Mouse (Mus musculus): Measurements from ENCODE around the gene Tceal7. TPM values are rescaled to one million over a fixed set of nuclear protein-coding genes. Genes with fewer than 3 reads are reported as not detected.

Gene Tceal7
- polyA plus RNA-seq, 1 experiment from 2014 or later = 0.82 TPM

DNA sequence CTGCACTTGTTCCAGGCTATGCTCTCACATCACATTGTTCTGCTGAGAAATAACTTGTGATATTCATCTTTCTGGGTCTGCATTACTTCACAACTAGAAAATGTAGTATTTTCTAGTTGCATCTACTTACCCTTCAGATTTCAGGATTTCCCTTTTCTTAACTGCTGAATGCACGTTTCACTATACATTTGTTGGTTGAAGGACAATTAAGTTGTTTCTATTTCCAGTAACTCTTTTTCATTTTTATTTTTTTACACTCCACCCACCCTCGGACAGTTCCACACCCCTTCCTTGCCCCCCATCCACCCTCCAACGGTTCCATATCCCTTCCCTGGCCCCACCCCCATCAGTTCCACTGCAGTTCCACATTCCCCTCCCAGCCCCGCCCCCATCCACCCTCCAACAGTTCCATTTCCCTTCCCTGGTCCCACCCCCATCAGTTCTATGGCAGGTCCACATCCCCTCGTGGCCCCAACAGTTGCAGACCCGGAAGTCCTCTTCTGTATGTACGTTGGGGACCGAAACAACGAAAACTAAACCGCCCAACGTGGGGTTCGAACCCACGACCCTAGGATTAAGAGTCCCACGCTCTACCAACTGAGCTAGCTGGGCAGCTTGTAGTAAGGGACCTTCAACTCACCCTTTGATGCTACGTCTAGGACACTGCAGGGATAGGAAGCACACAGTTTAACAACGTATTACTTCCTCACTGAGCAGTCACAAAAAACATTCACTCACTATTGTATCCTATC, 19.2 kb upstream of the Tceal7 start:
- H3K9ac ChIP-seq (ENCODE audit: low read depth, low read length) = no peak overlapping the region
- H3K4me2 ChIP-seq (replicated peaks; ENCODE audit: low read depth, low read length) = no peak overlapping the region
- no peaks in the 10 kb centered on the region for H3K4me1 ChIP-seq (replicated peaks; ENCODE audit: control insufficient read depth, insufficient read depth, low read length)
- H3K4me3 ChIP-seq (ENCODE audit: low read depth, low read length) = no peak overlapping the region
- no peaks in the 10 kb centered on the region for H3K27me3 ChIP-seq (ENCODE audit: control insufficient read depth, insufficient read depth, low read length)
- ATAC-seq (ENCODE audit: low FRiP score) (no peak), DNase-seq (ENCODE audit: low spot score) (no peak)
- no peak overlapping the region for H3K27ac ChIP-seq (ENCODE audit: low read depth, low read length)
- H3K9me3 ChIP-seq (ENCODE audit: control insufficient read depth, low read length) = no peaks in the 10 kb centered on the region
- H3K36me3 ChIP-seq (ENCODE audit: control insufficient read depth, insufficient read depth, low read length) = no peaks in the 10 kb centered on the region
- WGBS = 90% methylated on average over 16 of the region's 16 CpGs

DNA sequence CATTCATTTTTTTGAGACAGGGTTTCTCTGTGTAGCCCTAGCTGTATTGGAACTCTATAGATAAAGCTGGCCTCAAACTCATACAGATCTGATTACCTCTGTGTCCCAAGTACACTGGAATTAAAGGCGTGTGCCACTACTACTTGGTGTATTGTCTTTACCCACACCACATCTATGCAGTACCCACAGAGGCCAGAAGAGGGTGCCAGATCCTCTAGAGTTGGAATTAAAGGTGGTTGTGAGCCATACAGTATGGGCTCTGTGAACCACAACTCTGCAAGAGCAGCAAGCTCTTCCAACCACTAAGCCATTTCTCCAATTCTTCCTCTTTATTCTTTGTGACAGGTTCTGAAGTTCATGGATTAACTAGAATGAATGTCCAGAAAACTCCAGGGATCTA, 17.7 kb upstream of the Tceal7 start:
- H3K4me1 ChIP-seq (replicated peaks; ENCODE audit: control insufficient read depth, insufficient read depth, low read length) = no peaks in the 10 kb centered on the region
- DNase-seq (ENCODE audit: low spot score) (peak; percentile 49), ATAC-seq (ENCODE audit: low FRiP score) (no peak)
- no peak overlapping the region for H3K9ac ChIP-seq (ENCODE audit: low read depth, low read length)
- no peak overlapping the region for H3K27ac ChIP-seq (ENCODE audit: low read depth, low read length)
- H3K9me3 ChIP-seq (ENCODE audit: control insufficient read depth, low read length) = no peaks in the 10 kb centered on the region
- 65% methylated on average over 1 of the region's 1 CpGs for WGBS
- no peaks in the 10 kb centered on the region for H3K36me3 ChIP-seq (ENCODE audit: control insufficient read depth, insufficient read depth, low read length)
- H3K4me2 ChIP-seq (replicated peaks; ENCODE audit: low read depth, low read length) = no peak overlapping the region
- no peaks in the 10 kb centered on the region for H3K27me3 ChIP-seq (ENCODE audit: control insufficient read depth, insufficient read depth, low read length)
- no peak overlapping the region for H3K4me3 ChIP-seq (ENCODE audit: low read depth, low read length)

DNA sequence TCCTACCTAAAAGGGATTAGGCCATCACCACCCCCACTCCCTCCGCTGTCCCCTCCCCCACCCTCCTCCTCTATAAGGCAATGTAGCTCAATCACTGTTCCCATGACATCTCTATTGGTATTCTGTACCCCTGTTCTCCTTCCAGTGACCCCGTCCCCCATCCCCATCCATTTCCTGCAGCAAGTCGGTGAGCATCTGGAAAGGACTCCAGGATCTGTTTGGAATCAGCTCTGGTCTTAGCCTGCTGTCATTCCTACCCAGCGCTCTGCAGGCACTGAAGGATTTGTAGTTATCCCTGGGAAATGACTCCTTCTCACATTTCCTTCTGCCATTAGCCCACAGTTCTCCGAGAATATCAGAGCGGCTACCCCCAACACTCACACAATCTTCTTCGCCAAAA, 11.3 kb upstream of the Tceal7 start:
- DNase-seq (ENCODE audit: low spot score) (peak; percentile 5), ATAC-seq (ENCODE audit: low FRiP score) (peak; percentile 38; the same call in 1 of the 2 replicates)
- 18% methylated on average over 7 of the region's 7 CpGs for WGBS

DNA sequence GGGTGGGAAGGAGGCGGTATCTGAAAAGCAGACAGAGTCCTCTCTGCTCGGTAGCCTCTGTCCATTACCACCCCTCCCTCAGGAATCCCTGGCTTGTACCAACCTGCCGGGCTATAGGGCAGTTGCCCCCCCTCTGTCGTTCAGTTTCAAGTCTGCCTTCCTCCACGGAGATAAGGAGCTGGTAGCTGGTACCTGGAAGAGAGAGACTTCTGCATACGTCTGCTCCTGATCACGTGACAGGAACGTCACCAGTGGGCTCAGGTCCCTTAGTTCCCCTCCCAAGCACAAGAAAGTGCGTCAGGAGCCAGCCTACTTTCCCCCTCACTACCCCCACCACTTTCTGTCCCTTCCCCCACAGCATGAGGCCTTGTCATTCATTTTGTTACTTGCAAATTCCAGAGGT, 10.9 kb upstream of the Tceal7 start, which contains the start of gene Tceal5:
Gene Tceal5, minus strand, starts transcription at position 213 of the 403 bp plus-strand sequence.
- Histone ChIP-seq H3K27me3 (ENCODE audit: control insufficient read depth, insufficient read depth, low read length) (no peaks in the 10 kb centered on the region), H3K9me3 (ENCODE audit: control insufficient read depth, low read length) (no peaks in the 10 kb centered on the region), H3K4me1 (replicated peaks; ENCODE audit: control insufficient read depth, insufficient read depth, low read length) (no peaks in the 10 kb centered on the region), H3K4me3 (ENCODE audit: low read depth, low read length) (peak within 1 kb of the TSS; percentile 37), H3K4me2 (replicated peaks; ENCODE audit: low read depth, low read length) (peak within 1 kb of the TSS; percentile 46), H3K9ac (ENCODE audit: low read depth, low read length) (peak within 1 kb of the TSS; percentile 52), H3K36me3 (ENCODE audit: control insufficient read depth, insufficient read depth, low read length) (no peaks in the 10 kb centered on the region), H3K27ac (ENCODE audit: low read depth, low read length) (peak within 1 kb of the TSS; percentile 10; the same call in 1 of the 2 replicates)
- peak; percentile 76 for ATAC-seq (ENCODE audit: low FRiP score)
- DNase-seq (ENCODE audit: low spot score) = peak; percentile 45
- WGBS = 18% methylated on average over 9 of the region's 9 CpGs

More for the DNA sequence above, 11.3 kb upstream of the Tceal7 start:
- peak overlapping the region; percentile 46 for H3K4me2 ChIP-seq (replicated peaks; ENCODE audit: low read depth, low read length)
- H3K9ac ChIP-seq (ENCODE audit: low read depth, low read length) = peak overlapping the region; percentile 52; the same call in 1 of the 2 replicates
- peak overlapping the region; percentile 10; the same call in 1 of the 2 replicates for H3K27ac ChIP-seq (ENCODE audit: low read depth, low read length)
- no peaks in the 10 kb centered on the region for H3K9me3 ChIP-seq (ENCODE audit: control insufficient read depth, low read length)
- H3K36me3 ChIP-seq (ENCODE audit: control insufficient read depth, insufficient read depth, low read length) = no peaks in the 10 kb centered on the region
- H3K4me1 ChIP-seq (replicated peaks; ENCODE audit: control insufficient read depth, insufficient read depth, low read length) = no peaks in the 10 kb centered on the region
- H3K27me3 ChIP-seq (ENCODE audit: control insufficient read depth, insufficient read depth, low read length) = no peaks in the 10 kb centered on the region
- H3K4me3 ChIP-seq (ENCODE audit: low read depth, low read length) = peak overlapping the region; percentile 37

DNA sequence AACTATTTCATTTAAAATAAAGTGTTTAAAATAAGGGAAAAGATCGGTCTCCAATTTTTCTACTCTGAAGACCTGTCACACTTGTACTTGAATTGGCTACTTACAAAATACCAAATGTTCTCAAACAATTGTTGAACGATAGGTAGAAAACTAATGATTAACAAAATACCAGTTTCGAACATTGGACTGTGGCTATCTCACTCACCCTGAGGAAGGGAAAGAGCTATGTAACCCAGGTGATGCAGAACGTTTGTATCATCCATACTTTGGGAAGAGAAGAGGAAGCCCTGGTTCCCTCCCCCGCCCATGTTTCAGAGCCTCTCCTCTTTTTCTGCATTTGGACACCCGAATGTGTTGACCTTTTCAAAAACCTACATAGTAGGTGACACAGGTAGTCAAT, 10.2 kb upstream of the Tceal7 start:
- Histone ChIP-seq H3K9me3 (ENCODE audit: control insufficient read depth, low read length) (no peaks in the 10 kb centered on the region), H3K4me1 (replicated peaks; ENCODE audit: control insufficient read depth, insufficient read depth, low read length) (no peaks in the 10 kb centered on the region), H3K9ac (ENCODE audit: low read depth, low read length) (no peak overlapping the region), H3K36me3 (ENCODE audit: control insufficient read depth, insufficient read depth, low read length) (no peaks in the 10 kb centered on the region), H3K4me3 (ENCODE audit: low read depth, low read length) (no peak overlapping the region), H3K27me3 (ENCODE audit: control insufficient read depth, insufficient read depth, low read length) (no peaks in the 10 kb centered on the region), H3K27ac (ENCODE audit: low read depth, low read length) (no peak overlapping the region), H3K4me2 (replicated peaks; ENCODE audit: low read depth, low read length) (no peak overlapping the region)
- DNase-seq (ENCODE audit: low spot score) = no peak
- WGBS = 77% methylated on average over 6 of the region's 6 CpGs
- no peak for ATAC-seq (ENCODE audit: low FRiP score)

DNA sequence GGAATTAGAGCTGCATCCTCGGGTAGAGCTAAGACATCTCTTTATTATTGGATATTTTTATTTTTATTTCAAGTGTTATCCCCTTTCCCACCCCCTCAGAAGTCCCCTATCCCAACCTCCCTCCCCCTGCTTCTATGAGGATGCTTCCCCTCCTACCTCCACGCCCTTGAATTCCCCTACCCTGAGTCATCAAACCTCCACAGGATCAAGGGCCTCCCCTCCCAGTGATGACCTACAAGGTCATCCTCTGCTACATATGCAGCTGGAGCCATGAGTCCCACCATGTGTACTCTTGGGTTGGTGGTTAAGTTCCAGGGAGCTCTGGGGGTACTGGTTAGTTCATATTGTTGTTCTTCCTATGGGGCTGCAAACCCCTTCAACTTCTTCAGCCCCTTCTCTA, 1.2 kb upstream of the Tceal7 start:
- DNase-seq (ENCODE audit: low spot score) = no peak
- no peaks in the 10 kb centered on the region for H3K27me3 ChIP-seq (ENCODE audit: control insufficient read depth, insufficient read depth, low read length)
- no peak overlapping the region for H3K27ac ChIP-seq (ENCODE audit: low read depth, low read length)
- ATAC-seq (ENCODE audit: low FRiP score) = no peak
- 74% methylated on average over 2 of the region's 2 CpGs for WGBS
- no peak overlapping the region for H3K4me3 ChIP-seq (ENCODE audit: low read depth, low read length)
- H3K4me1 ChIP-seq (replicated peaks; ENCODE audit: control insufficient read depth, insufficient read depth, low read length) = no peaks in the 10 kb centered on the region
- no peaks in the 10 kb centered on the region for H3K36me3 ChIP-seq (ENCODE audit: control insufficient read depth, insufficient read depth, low read length)
- H3K9me3 ChIP-seq (ENCODE audit: control insufficient read depth, low read length) = no peaks in the 10 kb centered on the region
- H3K4me2 ChIP-seq (replicated peaks; ENCODE audit: low read depth, low read length) = no peak overlapping the region
- H3K9ac ChIP-seq (ENCODE audit: low read depth, low read length) = no peak overlapping the region

DNA sequence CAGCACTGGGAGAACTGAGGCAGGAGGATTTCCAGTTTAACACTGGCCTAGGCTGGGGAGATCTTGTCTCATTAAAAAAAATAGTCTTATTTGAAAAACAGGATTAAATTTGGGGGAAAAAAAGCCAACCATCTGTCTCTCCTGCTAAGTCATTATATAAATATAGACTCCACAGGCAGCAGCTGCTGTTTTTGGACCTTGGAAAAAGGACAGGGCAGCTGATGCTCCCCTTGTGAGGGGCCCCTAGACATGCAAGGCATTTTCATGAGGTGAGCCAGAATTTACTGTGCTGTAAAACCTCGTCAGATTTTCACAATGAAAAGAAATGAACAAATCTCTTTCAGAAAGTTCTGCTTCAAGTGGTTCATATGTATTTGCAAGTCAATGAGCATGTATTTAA, 1.7 kb downstream of the Tceal7 start:
- no peak overlapping the region for H3K9ac ChIP-seq (ENCODE audit: low read depth, low read length)
- WGBS = 73% methylated on average over 1 of the region's 1 CpGs
- no peak for DNase-seq (ENCODE audit: low spot score)

DNA sequence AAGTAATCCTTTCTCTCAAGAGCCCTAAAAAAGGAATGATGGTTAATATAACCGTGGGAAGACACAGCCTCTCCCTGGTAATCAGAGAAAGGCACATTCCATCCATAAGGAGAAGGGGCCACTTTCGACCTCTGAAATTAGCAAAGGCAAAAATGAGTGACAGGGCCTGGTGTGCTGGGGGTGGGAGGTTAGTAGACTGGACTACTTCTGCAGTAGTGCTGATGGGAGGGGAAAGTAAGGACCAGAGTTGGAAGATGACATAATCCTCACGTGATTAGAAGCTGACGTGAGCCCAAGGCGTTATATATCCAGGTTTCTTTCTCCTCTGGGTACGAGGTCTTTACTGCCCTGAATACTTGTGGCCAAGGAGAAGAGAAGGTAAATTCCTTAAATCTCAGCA, 9.1 kb downstream of the Tceal7 start:
- no peak overlapping the region for H3K9ac ChIP-seq (ENCODE audit: low read depth, low read length)
- no peak overlapping the region for H3K4me2 ChIP-seq (replicated peaks; ENCODE audit: low read depth, low read length)
- no peak for DNase-seq (ENCODE audit: low spot score)
- H3K9me3 ChIP-seq (ENCODE audit: control insufficient read depth, low read length) = no peaks in the 10 kb centered on the region
- H3K36me3 ChIP-seq (ENCODE audit: control insufficient read depth, insufficient read depth, low read length) = no peaks in the 10 kb centered on the region
- H3K27ac ChIP-seq (ENCODE audit: low read depth, low read length) = no peak overlapping the region
- no peaks in the 10 kb centered on the region for H3K27me3 ChIP-seq (ENCODE audit: control insufficient read depth, insufficient read depth, low read length)
- WGBS = 74% methylated on average over 6 of the region's 6 CpGs
- H3K4me3 ChIP-seq (ENCODE audit: low read depth, low read length) = no peak overlapping the region
- H3K4me1 ChIP-seq (replicated peaks; ENCODE audit: control insufficient read depth, insufficient read depth, low read length) = no peaks in the 10 kb centered on the region
- ATAC-seq (ENCODE audit: low FRiP score) = no peak

More for the DNA sequence above, 1.7 kb downstream of the Tceal7 start:
- Histone ChIP-seq H3K9me3 (ENCODE audit: control insufficient read depth, low read length) (no peaks in the 10 kb centered on the region), H3K4me1 (replicated peaks; ENCODE audit: control insufficient read depth, insufficient read depth, low read length) (no peaks in the 10 kb centered on the region), H3K36me3 (ENCODE audit: control insufficient read depth, insufficient read depth, low read length) (no peaks in the 10 kb centered on the region), H3K27me3 (ENCODE audit: control insufficient read depth, insufficient read depth, low read length) (no peaks in the 10 kb centered on the region), H3K27ac (ENCODE audit: low read depth, low read length) (no peak overlapping the region), H3K4me2 (replicated peaks; ENCODE audit: low read depth, low read length) (no peak overlapping the region), H3K4me3 (ENCODE audit: low read depth, low read length) (no peak overlapping the region)
- ATAC-seq (ENCODE audit: low FRiP score) = no peak

DNA sequence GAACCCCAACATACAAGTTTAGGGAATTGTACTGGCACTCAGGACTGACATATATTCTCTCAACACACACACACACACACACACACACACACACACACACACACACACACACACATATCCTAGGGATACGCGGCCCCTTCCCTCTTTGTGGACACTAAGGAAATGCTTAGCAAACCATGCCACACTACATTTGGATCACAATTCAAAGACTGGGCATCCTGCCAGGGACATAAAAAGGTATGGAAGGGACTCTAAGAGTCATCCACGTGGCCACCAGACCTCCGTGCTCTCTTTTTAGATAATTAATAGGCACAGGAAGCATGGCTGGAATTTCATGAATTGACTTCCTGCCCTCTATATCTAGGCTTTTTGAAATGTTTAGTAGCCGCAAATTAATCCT, 13.2 kb downstream of the Tceal7 start:
- Histone ChIP-seq H3K4me3 (ENCODE audit: low read depth, low read length) (no peak overlapping the region), H3K27me3 (ENCODE audit: control insufficient read depth, insufficient read depth, low read length) (no peaks in the 10 kb centered on the region), H3K36me3 (ENCODE audit: control insufficient read depth, insufficient read depth, low read length) (no peaks in the 10 kb centered on the region), H3K4me2 (replicated peaks; ENCODE audit: low read depth, low read length) (no peak overlapping the region), H3K27ac (ENCODE audit: low read depth, low read length) (no peak overlapping the region), H3K9me3 (ENCODE audit: control insufficient read depth, low read length) (no peaks in the 10 kb centered on the region), H3K9ac (ENCODE audit: low read depth, low read length) (no peak overlapping the region), H3K4me1 (replicated peaks; ENCODE audit: control insufficient read depth, insufficient read depth, low read length) (no peaks in the 10 kb centered on the region)
- WGBS = 79% methylated on average over 5 of the region's 5 CpGs
- no peak for ATAC-seq (ENCODE audit: low FRiP score)
- no peak for DNase-seq (ENCODE audit: low spot score)

Measured in hindbrain, embryonic 11.5 days (tissue).